Mouse (Mus musculus): ENCODE measurements at regions not wholly inside any gene's neighbourhood (a gene's known extent, or its start where the extent isn't known, plus 50 kb on each side); places are given as distances from the start of the nearest gene placed in this dataset.

DNA sequence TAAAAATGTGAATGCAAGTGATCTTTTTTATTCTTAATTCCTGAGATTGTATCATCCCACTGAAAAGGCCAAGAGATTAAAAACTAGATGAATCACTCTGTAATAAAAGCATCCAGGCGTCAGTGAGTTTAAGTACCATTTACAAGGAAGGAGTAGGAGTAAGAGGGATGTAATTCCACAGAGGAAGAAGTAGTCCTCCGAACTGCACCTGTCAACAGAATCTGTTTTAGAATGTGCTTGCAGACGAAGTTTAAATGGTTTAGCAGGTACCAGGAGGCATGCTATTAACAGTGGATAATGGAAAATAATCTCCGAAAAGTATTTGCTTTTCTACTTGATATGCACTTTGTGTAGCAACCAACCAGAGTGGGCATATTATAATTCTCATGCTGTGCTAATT is 423.3 kb downstream of the Fam198b start:
- Histone ChIP-seq H3K9me3 (no peaks in the 10 kb centered on the region), H3K4me3 (no peak overlapping the region), H3K4me2 (no peak overlapping the region), H3K27me3 (no peaks in the 10 kb centered on the region), H3K9ac (no peak overlapping the region), H3K4me1 (no peaks in the 10 kb centered on the region), H3K27ac (no peak overlapping the region), H3K36me3 (no peaks in the 10 kb centered on the region)
- 62% methylated on average over 4 of the region's 4 CpGs for WGBS
- no peak for ATAC-seq (ENCODE audit: borderline replicate concordance, extremely low read depth, low FRiP score, low TSS enrichment)

DNA sequence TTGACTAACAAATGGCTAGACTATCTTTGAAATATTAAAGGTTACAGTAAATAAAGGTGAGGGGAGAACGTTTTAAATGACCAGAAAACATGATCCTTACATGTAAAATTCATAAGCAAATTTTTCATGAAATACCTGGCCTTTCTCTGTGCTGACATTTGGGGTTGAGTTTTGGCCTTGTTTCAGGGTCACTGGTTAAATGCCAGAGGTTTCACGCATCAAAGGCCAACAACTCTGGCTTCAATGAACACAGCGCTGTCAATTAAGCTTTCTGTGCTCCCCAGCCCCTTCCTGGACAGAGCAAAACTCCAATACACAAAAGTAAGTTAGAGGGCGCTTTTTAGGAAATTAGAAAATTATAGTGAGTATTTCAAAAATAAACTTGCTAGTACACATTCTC is 425.6 kb downstream of the Fam198b start:
- H3K36me3 ChIP-seq, result no peaks in the 10 kb centered on the region
- H3K9ac ChIP-seq, result no peak overlapping the region
- no peak overlapping the region for H3K27ac ChIP-seq
- no peaks in the 10 kb centered on the region for H3K9me3 ChIP-seq
- H3K4me2 ChIP-seq, result no peak overlapping the region
- no peak for ATAC-seq (ENCODE audit: borderline replicate concordance, extremely low read depth, low FRiP score, low TSS enrichment)
- 76% methylated on average over 4 of the region's 4 CpGs for WGBS
- no peaks in the 10 kb centered on the region for H3K4me1 ChIP-seq
- H3K27me3 ChIP-seq, result no peaks in the 10 kb centered on the region
- H3K4me3 ChIP-seq, result no peak overlapping the region

DNA sequence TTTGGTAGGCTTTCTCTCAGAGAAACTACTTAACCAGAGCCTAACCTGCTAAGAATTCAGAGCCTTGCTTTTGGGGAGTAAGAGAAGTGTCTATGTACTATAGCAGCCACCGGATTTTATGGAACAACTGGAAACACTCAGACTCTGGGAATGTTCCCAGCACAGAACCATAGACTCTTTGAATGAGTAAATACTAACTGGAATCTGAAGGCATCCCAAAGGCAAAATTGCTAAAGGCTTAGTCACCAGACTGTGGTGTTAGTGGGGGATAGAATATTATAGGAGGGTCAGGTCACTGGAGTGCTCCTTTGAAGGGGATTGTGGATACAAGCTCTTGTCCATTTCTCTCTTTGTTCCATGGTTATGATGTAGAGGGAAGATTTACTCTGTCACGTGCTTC is 427.4 kb downstream of the Fam198b start:
- H3K4me1 ChIP-seq, result no peaks in the 10 kb centered on the region
- no peaks in the 10 kb centered on the region for H3K9me3 ChIP-seq
- WGBS, result 72% methylated on average over 2 of the region's 2 CpGs
- no peaks in the 10 kb centered on the region for H3K27me3 ChIP-seq
- H3K9ac ChIP-seq, result no peak overlapping the region
- H3K27ac ChIP-seq, result no peak overlapping the region
- no peak overlapping the region for H3K4me3 ChIP-seq
- no peaks in the 10 kb centered on the region for H3K36me3 ChIP-seq
- H3K4me2 ChIP-seq, result no peak overlapping the region
- no peak for ATAC-seq (ENCODE audit: borderline replicate concordance, extremely low read depth, low FRiP score, low TSS enrichment)

DNA sequence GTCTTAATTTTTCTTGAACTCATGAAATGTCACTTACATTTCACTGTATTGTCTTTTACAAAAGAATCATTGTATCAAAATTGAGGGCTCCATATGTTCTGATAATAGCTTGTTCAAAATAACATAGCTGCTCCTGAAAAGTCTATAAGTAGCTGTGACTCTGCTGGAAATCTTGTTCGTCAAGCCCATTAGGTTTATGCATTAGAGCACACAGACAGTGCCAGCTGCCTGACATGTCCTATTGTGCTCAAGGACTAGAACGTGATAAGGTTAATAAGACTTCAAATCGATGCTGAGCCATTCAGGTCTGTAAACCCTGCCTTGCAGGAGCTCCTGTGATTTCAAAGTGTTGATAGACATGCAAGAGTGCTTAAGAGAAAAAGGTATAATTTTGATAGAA is 438.0 kb downstream of the Fam198b start:
- ATAC-seq (ENCODE audit: borderline replicate concordance, extremely low read depth, low FRiP score, low TSS enrichment), result no peak
- 65% methylated on average over 3 of the region's 3 CpGs for WGBS
- no peak overlapping the region for H3K4me2 ChIP-seq
- no peak overlapping the region for H3K4me3 ChIP-seq
- H3K4me1 ChIP-seq, result no peaks in the 10 kb centered on the region
- H3K27ac ChIP-seq, result no peak overlapping the region
- H3K9me3 ChIP-seq, result no peaks in the 10 kb centered on the region
- no peaks in the 10 kb centered on the region for H3K36me3 ChIP-seq
- no peak overlapping the region for H3K9ac ChIP-seq
- no peaks in the 10 kb centered on the region for H3K27me3 ChIP-seq

DNA sequence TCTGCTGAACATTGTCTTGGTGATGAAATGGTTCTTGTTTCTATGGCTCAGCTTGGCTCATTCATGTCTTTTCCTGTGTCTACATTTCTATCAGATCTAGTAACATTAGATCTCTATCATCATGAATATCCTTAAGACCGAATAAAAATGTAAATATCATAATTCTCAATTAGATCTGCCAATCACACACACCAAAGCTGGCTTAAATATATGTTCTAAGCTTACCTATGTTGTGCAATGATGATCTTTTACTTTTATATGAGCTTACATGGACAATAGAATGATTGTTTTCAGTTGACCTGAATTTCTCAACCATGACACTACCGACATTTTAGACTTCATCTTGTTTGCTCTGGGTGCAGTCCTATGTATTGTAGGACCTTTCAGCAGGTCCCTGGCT is 440.4 kb downstream of the Fam198b start:
- Histone ChIP-seq H3K27me3 (no peaks in the 10 kb centered on the region), H3K36me3 (no peaks in the 10 kb centered on the region), H3K4me1 (no peaks in the 10 kb centered on the region), H3K9ac (no peak overlapping the region), H3K4me3 (no peak overlapping the region), H3K4me2 (no peak overlapping the region), H3K27ac (no peak overlapping the region), H3K9me3 (no peaks in the 10 kb centered on the region)
- no peak for ATAC-seq (ENCODE audit: borderline replicate concordance, extremely low read depth, low FRiP score, low TSS enrichment)
- WGBS, result 80% methylated on average over 2 of the region's 2 CpGs

DNA sequence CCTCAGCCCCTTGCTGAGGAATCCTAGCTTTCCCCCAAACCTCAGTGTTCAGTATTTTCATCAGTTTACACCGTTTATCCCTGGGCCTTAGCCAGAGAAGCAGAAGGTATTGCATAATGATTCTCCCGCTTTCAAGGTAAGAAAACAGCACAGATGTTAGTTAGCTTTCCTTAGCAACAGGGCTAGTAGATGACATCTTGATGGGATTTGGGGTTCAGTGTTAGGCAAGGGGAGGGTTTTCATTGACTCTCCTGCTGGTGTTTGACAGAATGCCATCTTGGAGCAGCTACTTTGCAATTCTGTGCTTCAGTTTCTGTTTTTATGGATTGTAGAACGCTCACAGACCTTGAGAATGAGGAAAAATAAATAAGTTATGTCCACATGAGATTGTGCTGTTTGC is 447.4 kb downstream of the Fam198b start:
- ATAC-seq (ENCODE audit: borderline replicate concordance, extremely low read depth, low FRiP score, low TSS enrichment), result no peak
- WGBS, result 56% methylated on average over 3 of the region's 3 CpGs

DNA sequence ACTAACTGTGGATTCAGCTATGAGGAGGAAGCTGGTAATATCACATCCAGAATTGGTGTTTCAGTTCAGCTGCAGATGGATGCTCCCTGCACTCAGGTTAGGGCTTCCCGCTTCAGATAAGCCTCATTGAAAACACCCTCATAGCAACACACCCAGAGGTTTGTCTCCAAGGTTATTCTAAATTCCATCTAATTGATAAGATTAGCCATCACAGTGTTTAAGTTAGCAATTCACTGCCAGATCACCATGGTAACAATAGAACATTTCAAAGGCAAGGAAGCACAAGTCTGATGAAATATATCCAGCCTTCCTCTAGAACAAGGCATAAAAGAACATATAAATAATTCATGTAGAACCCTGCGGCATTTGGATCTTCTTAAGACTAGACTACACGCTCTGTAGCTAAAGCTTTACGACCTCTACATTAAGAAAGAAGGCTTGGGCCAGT is 450.1 kb downstream of the Fam198b start:
- no peak for ATAC-seq (ENCODE audit: borderline replicate concordance, extremely low read depth, low FRiP score, low TSS enrichment)
- WGBS, result 67% methylated on average over 4 of the region's 4 CpGs
- no peak overlapping the region for H3K4me2 ChIP-seq
- H3K4me1 ChIP-seq, result no peaks in the 10 kb centered on the region
- H3K9me3 ChIP-seq, result no peaks in the 10 kb centered on the region
- no peak overlapping the region for H3K27ac ChIP-seq
- H3K9ac ChIP-seq, result no peak overlapping the region
- H3K4me3 ChIP-seq, result no peak overlapping the region
- H3K36me3 ChIP-seq, result no peaks in the 10 kb centered on the region
- H3K27me3 ChIP-seq, result no peaks in the 10 kb centered on the region

More for the DNA sequence above, 447.4 kb downstream of the Fam198b start:
- Histone ChIP-seq H3K4me3 (no peak overlapping the region), H3K9ac (no peak overlapping the region), H3K4me1 (no peaks in the 10 kb centered on the region), H3K27me3 (no peaks in the 10 kb centered on the region), H3K36me3 (no peaks in the 10 kb centered on the region), H3K9me3 (no peaks in the 10 kb centered on the region), H3K4me2 (no peak overlapping the region), H3K27ac (no peak overlapping the region)

DNA sequence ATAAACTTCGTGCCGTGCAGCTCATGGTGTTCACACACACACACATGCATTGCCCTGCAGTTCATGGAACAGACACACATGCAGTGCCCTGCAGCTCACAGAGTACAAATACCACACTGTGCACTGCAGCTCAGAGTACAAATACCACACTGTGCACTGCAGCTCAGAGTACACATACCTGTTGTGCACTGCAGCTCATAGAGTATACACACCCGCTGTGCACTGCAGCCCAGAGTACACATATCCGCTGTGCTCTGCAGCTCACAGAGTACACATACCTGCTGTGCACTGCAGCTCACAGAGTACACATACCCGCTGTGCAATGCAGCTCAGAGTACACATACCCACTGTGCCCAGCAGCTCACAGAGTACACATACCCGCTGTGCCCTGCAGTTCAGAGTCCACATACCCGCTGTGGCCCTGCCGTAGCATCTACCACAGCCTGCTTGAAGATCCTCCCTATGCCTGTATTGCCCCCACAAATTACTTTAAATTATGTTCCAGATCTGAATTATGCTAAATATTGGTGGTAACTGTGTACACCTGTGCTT is 451.9 kb downstream of the Fam198b start:
- Histone ChIP-seq H3K27ac (no peak overlapping the region), H3K27me3 (no peaks in the 10 kb centered on the region), H3K9me3 (no peaks in the 10 kb centered on the region), H3K4me2 (no peak overlapping the region), H3K9ac (no peak overlapping the region), H3K4me3 (no peak overlapping the region), H3K4me1 (no peaks in the 10 kb centered on the region), H3K36me3 (no peaks in the 10 kb centered on the region)
- 85% methylated on average over 8 of the region's 8 CpGs for WGBS
- ATAC-seq (ENCODE audit: borderline replicate concordance, extremely low read depth, low FRiP score, low TSS enrichment), result no peak

DNA sequence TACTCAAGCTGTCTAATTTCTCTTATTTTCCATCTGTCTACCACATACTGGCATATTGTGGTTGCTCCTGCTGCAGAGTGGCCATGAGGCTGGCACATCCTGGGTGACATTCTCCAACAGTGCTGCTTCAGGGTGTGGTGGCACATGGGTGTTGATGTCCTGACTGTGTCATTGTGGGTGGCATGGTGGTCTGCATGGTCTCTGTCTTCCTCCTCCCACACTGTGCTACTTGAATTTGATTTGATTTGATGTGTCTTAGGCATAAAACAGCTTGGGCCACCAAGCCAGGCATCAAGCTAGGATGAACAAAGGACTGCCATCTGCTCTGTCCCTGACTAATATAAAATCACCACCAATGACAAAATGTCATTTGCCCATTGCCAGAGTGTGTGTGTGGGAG is 434.7 kb downstream of the Gria2 start:
- H3K9ac ChIP-seq, result no peak overlapping the region
- H3K36me3 ChIP-seq, result no peaks in the 10 kb centered on the region
- no peaks in the 10 kb centered on the region for H3K4me1 ChIP-seq
- H3K9me3 ChIP-seq, result no peaks in the 10 kb centered on the region
- ATAC-seq (ENCODE audit: borderline replicate concordance, extremely low read depth, low FRiP score, low TSS enrichment), result no peak
- no peaks in the 10 kb centered on the region for H3K27me3 ChIP-seq
- H3K27ac ChIP-seq, result no peak overlapping the region
- H3K4me3 ChIP-seq, result no peak overlapping the region
- no peak overlapping the region for H3K4me2 ChIP-seq

DNA sequence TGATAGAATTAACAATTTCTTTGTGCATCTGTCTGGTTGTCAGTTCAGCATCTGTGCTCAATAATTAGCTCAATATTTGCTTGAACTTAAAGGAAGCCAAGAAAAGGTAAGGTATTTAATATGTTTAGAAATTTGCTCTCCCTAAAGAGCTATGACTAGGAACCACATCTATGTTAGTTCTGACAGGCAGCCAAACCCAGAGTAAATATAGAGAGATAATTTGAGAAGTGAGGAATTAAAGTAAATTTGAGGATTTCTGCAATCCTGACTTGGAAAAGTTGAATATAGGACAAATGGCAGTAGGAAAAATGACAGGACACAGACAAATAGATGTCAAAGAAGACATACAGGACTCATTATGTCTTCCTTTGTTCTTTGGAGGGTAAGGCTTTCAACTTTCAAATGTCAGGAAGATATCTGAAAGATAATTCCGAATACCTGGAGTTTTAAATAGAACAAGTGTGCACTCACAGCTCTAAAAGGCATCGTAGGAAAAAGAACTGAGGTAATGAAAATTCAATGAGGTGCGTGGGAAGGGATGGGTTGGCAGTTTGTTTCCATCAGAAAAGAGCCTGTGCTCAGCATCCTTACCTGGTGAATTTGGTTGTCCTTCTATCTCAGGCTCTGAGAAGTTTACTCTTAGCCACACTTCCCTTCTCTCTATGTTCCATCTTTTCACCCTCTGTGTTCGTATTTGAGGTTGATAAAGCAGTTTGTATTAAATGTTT is 433.3 kb downstream of the Gria2 start:
- Histone ChIP-seq H3K27ac (no peak overlapping the region), H3K4me1 (no peaks in the 10 kb centered on the region), H3K36me3 (no peaks in the 10 kb centered on the region), H3K9me3 (no peaks in the 10 kb centered on the region), H3K9ac (no peak overlapping the region), H3K4me3 (no peak overlapping the region), H3K4me2 (no peak overlapping the region), H3K27me3 (no peaks in the 10 kb centered on the region)
- 68% methylated on average over 4 of the region's 4 CpGs for WGBS
- no peak for ATAC-seq (ENCODE audit: borderline replicate concordance, extremely low read depth, low FRiP score, low TSS enrichment)

DNA sequence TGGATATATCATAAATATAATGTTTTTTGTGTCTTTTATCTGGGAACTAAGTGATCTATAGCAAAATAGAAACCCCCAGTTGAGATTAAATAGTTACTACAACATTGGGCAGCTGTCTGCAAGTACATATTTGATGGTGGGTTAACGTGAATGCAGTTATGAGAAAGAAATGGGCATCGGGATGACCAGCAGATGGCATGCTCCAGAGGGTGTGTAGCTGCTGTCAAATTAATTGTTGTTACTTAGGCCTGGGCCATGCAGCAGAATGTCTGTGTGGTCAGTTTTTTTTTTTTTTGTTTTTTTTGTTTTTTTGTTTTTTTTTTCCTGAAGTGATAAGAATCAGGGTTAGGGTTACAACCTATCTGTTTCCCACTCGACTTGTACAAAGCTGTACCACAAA is 430.2 kb downstream of the Gria2 start:
- Histone ChIP-seq H3K9me3 (no peaks in the 10 kb centered on the region), H3K4me3 (no peak overlapping the region), H3K36me3 (no peaks in the 10 kb centered on the region), H3K4me2 (no peak overlapping the region), H3K27ac (no peak overlapping the region), H3K27me3 (no peaks in the 10 kb centered on the region), H3K9ac (no peak overlapping the region), H3K4me1 (no peaks in the 10 kb centered on the region)
- ATAC-seq (ENCODE audit: borderline replicate concordance, extremely low read depth, low FRiP score, low TSS enrichment), result no peak
- 57% methylated on average over 3 of the region's 3 CpGs for WGBS

DNA sequence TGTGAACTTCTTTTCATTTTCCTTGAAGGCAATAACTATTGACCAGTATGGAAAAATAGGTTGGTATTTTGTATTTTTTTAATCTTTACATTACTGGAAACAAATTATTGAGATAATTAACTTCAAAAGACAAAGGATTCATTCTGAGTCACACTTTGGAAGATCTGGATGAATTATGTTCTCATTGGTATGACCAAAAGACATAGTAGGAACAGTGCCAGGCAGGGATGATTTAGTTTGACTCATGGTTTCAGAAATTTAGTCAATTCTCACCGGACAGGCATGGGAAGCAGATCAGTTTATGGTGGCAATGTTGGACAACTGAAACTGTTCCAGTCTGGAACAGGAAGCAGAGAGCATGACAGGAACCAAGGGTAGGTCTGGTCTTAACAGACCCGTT is 416.6 kb downstream of the Gria2 start:
- no peak overlapping the region for H3K27ac ChIP-seq
- H3K9ac ChIP-seq, result no peak overlapping the region
- H3K9me3 ChIP-seq, result no peaks in the 10 kb centered on the region
- no peak for ATAC-seq (ENCODE audit: borderline replicate concordance, extremely low read depth, low FRiP score, low TSS enrichment)
- H3K4me1 ChIP-seq, result no peaks in the 10 kb centered on the region
- WGBS, result 72% methylated on average over 2 of the region's 2 CpGs
- no peaks in the 10 kb centered on the region for H3K27me3 ChIP-seq
- H3K36me3 ChIP-seq, result no peaks in the 10 kb centered on the region
- no peak overlapping the region for H3K4me3 ChIP-seq
- H3K4me2 ChIP-seq, result no peak overlapping the region

DNA sequence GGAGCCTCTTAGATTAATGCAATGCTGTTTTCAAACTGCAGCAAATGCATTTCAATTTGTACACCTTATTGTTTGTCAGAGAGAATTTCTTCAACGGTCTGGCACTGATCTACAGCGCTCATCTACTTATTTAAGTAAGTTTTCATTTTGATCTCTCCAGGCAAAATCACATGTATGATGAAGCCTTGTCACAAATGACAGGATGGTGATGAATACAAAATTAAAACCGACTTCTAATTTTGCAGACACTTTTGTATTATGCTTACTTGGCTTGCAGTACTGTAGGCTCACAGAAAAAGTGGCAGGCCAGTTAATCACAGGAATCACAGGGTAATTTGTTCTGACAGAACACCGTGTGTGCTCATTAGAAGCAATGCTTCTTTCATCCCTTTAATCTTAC is 406.4 kb downstream of the Gria2 start:
- Histone ChIP-seq H3K27me3 (no peaks in the 10 kb centered on the region), H3K36me3 (no peaks in the 10 kb centered on the region), H3K9ac (no peak overlapping the region), H3K9me3 (no peaks in the 10 kb centered on the region), H3K4me2 (no peak overlapping the region), H3K4me3 (no peak overlapping the region), H3K27ac (no peak overlapping the region), H3K4me1 (no peaks in the 10 kb centered on the region)
- ATAC-seq (ENCODE audit: borderline replicate concordance, extremely low read depth, low FRiP score, low TSS enrichment), result no peak
- 57% methylated on average over 4 of the region's 4 CpGs for WGBS
